Mouse (Mus musculus) CH12.LX (cell line): Measurements from ENCODE around the gene Syt3.

ENCODE experiments used
- CTCF ChIP-seq, 2 experiments: IDR thresholded peaks in 1 of 2; conservative IDR thresholded peaks in 1 of 2; 2 replicates each; pipeline ENCODE4 v1.5.1; 2011 to 2012; ENCODE audit warnings: low read depth in 2 of 2, low read length in 2 of 2, improper control_type of control experiment in 1 of 2, inconsistent platforms in 1 of 2, mild to moderate bottlenecking in 1 of 2, moderate library complexity in 1 of 2
- ELF1 ChIP-seq: IDR thresholded peaks from 2 replicates; pipeline ENCODE4 v1.6.1; 2014; ENCODE audit warnings: low read depth, mild to moderate bottlenecking, inconsistent platforms, low read length, improper control_type of control experiment
- EP300 ChIP-seq: IDR thresholded peaks from 2 replicates; pipeline ENCODE4 v1.6.1; 2011; ENCODE audit warnings: low read length, improper control_type of control experiment
- IRF4 ChIP-seq: IDR thresholded peaks from 2 replicates; pipeline ENCODE4 v1.6.1; 2014; ENCODE audit warnings: low read depth, mild to moderate bottlenecking, inconsistent platforms, low read length, improper control_type of control experiment
- MAX ChIP-seq: IDR thresholded peaks from 2 replicates; pipeline ENCODE4 v1.6.1; 2011; ENCODE audit warnings: low read length, improper control_type of control experiment
- MAZ ChIP-seq: IDR thresholded peaks from 2 replicates; pipeline ENCODE4 v1.6.1; 2012; ENCODE audit warnings: low read depth, mild to moderate bottlenecking, inconsistent platforms, low read length, improper control_type of control experiment, moderate library complexity
- MEF2A ChIP-seq: IDR thresholded peaks from 2 replicates; pipeline ENCODE4 v1.6.1; 2014; ENCODE audit warnings: low read depth, mild to moderate bottlenecking, inconsistent platforms, low read length, improper control_type of control experiment, borderline replicate concordance
- NRF1 ChIP-seq: IDR thresholded peaks from 2 replicates; pipeline ENCODE4 v1.6.1; 2014; ENCODE audit warnings: low read depth, mild to moderate bottlenecking, inconsistent platforms, low read length, improper control_type of control experiment, moderate library complexity
- POLR2A ChIP-seq: IDR thresholded peaks from 2 replicates; pipeline ENCODE4 v1.6.1; 2011; ENCODE audit warnings: low read depth, mild to moderate bottlenecking, improper control_type of control experiment, low read length
- TCF12 ChIP-seq: IDR thresholded peaks from 2 replicates; pipeline ENCODE4 v1.6.1; 2014; ENCODE audit warnings: low read depth, mild to moderate bottlenecking, inconsistent platforms, low read length, improper control_type of control experiment
- USF1 ChIP-seq: IDR thresholded peaks from 2 replicates; pipeline ENCODE4 v1.6.1; 2014; ENCODE audit warnings: low read depth, mild to moderate bottlenecking, inconsistent platforms, low read length, improper control_type of control experiment
- USF2 ChIP-seq: conservative IDR thresholded peaks from 2 replicates; pipeline ENCODE4 v1.6.1; 2011; ENCODE audit warnings: low read depth, low read length, improper control_type of control experiment
- ZKSCAN1 ChIP-seq: IDR thresholded peaks from 2 replicates; pipeline ENCODE4 v1.6.1; 2012; ENCODE audit warnings: low read depth, inconsistent platforms, low read length, improper control_type of control experiment, borderline replicate concordance
- ZNF384 ChIP-seq: IDR thresholded peaks from 2 replicates; pipeline ENCODE4 v1.6.1; 2012; ENCODE audit warnings: low read depth, low read length, improper control_type of control experiment, inconsistent platforms

DNA sequence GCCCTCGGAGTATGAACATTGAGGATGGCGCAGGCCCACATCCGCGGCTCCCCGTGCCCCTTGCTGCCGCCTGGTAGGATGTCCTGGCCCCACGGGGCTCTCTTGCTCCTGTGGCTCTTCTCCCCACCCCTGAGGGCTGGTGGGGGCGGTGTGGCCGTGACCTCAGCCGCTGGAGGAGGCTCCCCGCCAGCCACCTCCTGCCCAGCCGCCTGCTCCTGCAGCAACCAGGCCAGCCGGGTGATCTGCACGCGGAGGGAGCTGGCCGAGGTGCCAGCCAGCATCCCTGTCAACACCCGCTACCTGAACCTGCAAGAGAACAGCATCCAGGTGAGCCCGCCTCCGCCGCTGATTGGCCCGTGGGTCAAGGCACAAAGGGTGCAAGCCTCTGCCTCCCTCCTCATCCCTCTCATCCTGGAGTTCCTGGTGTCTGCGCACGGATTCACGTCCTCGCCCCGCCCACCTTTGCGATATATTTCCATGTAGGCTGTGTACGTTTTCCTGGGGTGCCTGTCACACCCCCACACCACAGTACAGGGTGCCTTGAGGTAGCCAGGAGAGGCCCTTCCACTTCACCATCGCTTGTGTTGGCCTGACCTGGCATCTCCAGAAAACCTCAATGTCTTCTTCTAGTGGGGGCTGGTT lies 61.1 kb downstream of the Syt3 start:
- TF ChIP-seq POLR2A: no peak
- TF ChIP-seq ZNF384: no peak
- TF ChIP-seq EP300: no peak
- no peak for TF ChIP-seq USF1
- TF ChIP-seq CTCF (conservative IDR thresholded peaks at IDR 0.05 in 1 of 2, IDR thresholded peaks at IDR 0.05 in 1 of 2; ENCODE audit: low read depth in 2 of 2, low read length in 2 of 2): no peak
- TF ChIP-seq MAZ: no peak
- TF ChIP-seq ELF1: no peak
- TF ChIP-seq TCF12: no peak
- TF ChIP-seq MAX: no peak
- no peak for TF ChIP-seq NRF1
- no peak for TF ChIP-seq ZKSCAN1
- TF ChIP-seq IRF4: no peak
- no peak for TF ChIP-seq USF2
- TF ChIP-seq MEF2A: no peak
